Mouse (Mus musculus) urinary bladder, adult 2 months (tissue): ENCODE results near the gene Tnni3. TPM values are rescaled to one million over a fixed set of nuclear protein-coding genes. Genes with fewer than 3 reads are reported as not detected.

ENCODE experiments used
- DNase-seq: peaks from one replicate; pipeline ENCODE4 v3.0.0; 2022; ENCODE audit warnings: low spot score
- polyA plus RNA-seq: library from polyadenylated mRNA; depleted of rRNA; stranded (reverse); fragments of >200 nt; gene quantifications from 2 replicates; pipeline ENCODE4 v1.2.3, GENCODE M21; 2012; rRNA removed

Gene Tnni3
- polyA plus RNA-seq, 1 experiment: 5.1 TPM

GRCm38 (mm10) chr7:4499034-4499433, 25.0 kb downstream of the Tnni3 start:
- no peak for DNase-seq

GRCm38 (mm10) chr7:4498251-4498650, 25.8 kb downstream of the Tnni3 start:
- DNase-seq: no peak

- DNase-seq: no peak
Observed at GRCm38 (mm10) chr7:4497271-4497903, 26.6 kb downstream of the Tnni3 start.

GRCm38 (mm10) chr7:4496468-4496867, 27.6 kb downstream of the Tnni3 start:
- DNase-seq: no peak

GRCm38 (mm10) chr7:4493991-4494390, 30.0 kb downstream of the Tnni3 start:
- no peak for DNase-seq

GRCm38 (mm10) chr7:4492284-4493224, 31.5 kb downstream of the Tnni3 start:
- no peak for DNase-seq

GRCm38 (mm10) chr7:4491308-4491707, 32.7 kb downstream of the Tnni3 start:
- DNase-seq: no peak

- no peak for DNase-seq
Observed at GRCm38 (mm10) chr7:4482281-4482680, 41.7 kb downstream of the Tnni3 start.

GRCm38 (mm10) chr7:4479674-4480073, 44.4 kb downstream of the Tnni3 start:
- no peak for DNase-seq

- DNase-seq: no peak
Observed at GRCm38 (mm10) chr7:4478796-4479291, 45.2 kb downstream of the Tnni3 start.

GRCm38 (mm10) chr7:4478021-4478795, 45.8 kb downstream of the Tnni3 start:
- DNase-seq: peak; percentile 53

GRCm38 (mm10) chr7:4473940-4474339, 50.1 kb downstream of the Tnni3 start:
- no peak for DNase-seq

GRCm38 (mm10) chr7:4471179-4471555, 52.9 kb downstream of the Tnni3 start:
- DNase-seq: peak; percentile 68

- DNase-seq: no peak
Observed at GRCm38 (mm10) chr7:4470275-4471178, 53.5 kb downstream of the Tnni3 start.

Other genes starting within 250 kb of the Tnni3 start
- gene Ncr1, start 186.5 kb downstream of the Tnni3 start, polyA plus RNA-seq: 0.78 and 1.4 TPM in 2 replicates
- not detected in 2 replicates for gene Gp6, start 126.5 kb downstream of the Tnni3 start, polyA plus RNA-seq
- gene Rdh13, start 78.6 kb downstream of the Tnni3 start, polyA plus RNA-seq: 22.3 and 24.7 TPM in 2 replicates
- gene Eps8l1, start 63.6 kb downstream of the Tnni3 start, polyA plus RNA-seq: 19.2 and 21.2 TPM in 2 replicates
- gene Ppp1r12c, start 22.5 kb downstream of the Tnni3 start, polyA plus RNA-seq: 72.0 and 159 TPM in 2 replicates
- 7.5 and 8.8 TPM in 2 replicates for gene Tnnt1, start 7.8 kb downstream of the Tnni3 start, polyA plus RNA-seq
- gene Dnaaf3, start 8.2 kb upstream of the Tnni3 start, polyA plus RNA-seq: 3.5 and 4.0 TPM in 2 replicates
- 0.74 and 0.78 TPM in 2 replicates for gene Syt5, start 23.3 kb upstream of the Tnni3 start, polyA plus RNA-seq
- gene Ptprh, start 79.8 kb upstream of the Tnni3 start, polyA plus RNA-seq: not detected in 2 replicates
- 15.5 and 19.2 TPM in 2 replicates for gene Tmem86b, start 107.2 kb upstream of the Tnni3 start, polyA plus RNA-seq
- 130 and 140 TPM in 2 replicates for gene Ppp6r1, start 134.8 kb upstream of the Tnni3 start, polyA plus RNA-seq
- gene Hspbp1, start 160.8 kb upstream of the Tnni3 start, polyA plus RNA-seq: 33.0 and 33.5 TPM in 2 replicates
- gene Brsk1, start 166.4 kb upstream of the Tnni3 start, polyA plus RNA-seq: 10.1 and 12.8 TPM in 2 replicates
- gene Tmem150b, start 201.0 kb upstream of the Tnni3 start, polyA plus RNA-seq: 0.99 and 1.1 TPM in 2 replicates
- 69.0 and 73.6 TPM in 2 replicates for gene Kmt5c, start 215.9 kb upstream of the Tnni3 start, polyA plus RNA-seq
- gene Cox6b2, start 228.9 kb upstream of the Tnni3 start, polyA plus RNA-seq: 40.5 and 61.3 TPM in 2 replicates
- gene Fam71e2, start 247.1 kb upstream of the Tnni3 start, polyA plus RNA-seq: 0.06 and 0.08 TPM in 2 replicates